Mouse (Mus musculus) MEL (cell line): ENCODE data around the gene Yes1.

Experiments
- CTCF ChIP-seq, 3 experiments: IDR thresholded peaks in 2 of 3; conservative IDR thresholded peaks in 1 of 3; 2 replicates each; pipeline ENCODE4 v1.5.1; 2011 to 2012; ENCODE audit warnings: low read length in 3 of 3, low read depth in 2 of 3, mild to moderate bottlenecking in 2 of 3, improper control_type of control experiment in 1 of 3, inconsistent platforms in 1 of 3, mixed read lengths in 1 of 3, moderate library complexity in 1 of 3; ENCODE audit not compliant: control insufficient read depth in 1 of 3, insufficient read depth in 1 of 3, poor library complexity in 1 of 3, severe bottlenecking in 1 of 3
- E2F4 ChIP-seq: IDR thresholded peaks from 2 replicates; pipeline ENCODE4 v1.6.1; 2011; ENCODE audit warnings: low read depth, low read length, improper control_type of control experiment, borderline replicate concordance
- EP300 ChIP-seq, 2 experiments: IDR thresholded peaks; 2 replicates each; pipeline ENCODE4 v1.6.1; 2011; ENCODE audit warnings: improper control_type of control experiment in 2 of 2, low read length in 2 of 2, low read depth in 1 of 2, mild to moderate bottlenecking in 1 of 2
- GABPA ChIP-seq: IDR thresholded peaks from 2 replicates; pipeline ENCODE4 v1.6.1; 2012; ENCODE audit warnings: low read depth, mild to moderate bottlenecking, inconsistent platforms, low read length, improper control_type of control experiment, moderate library complexity
- GATA1 ChIP-seq: IDR thresholded peaks from 2 replicates; pipeline ENCODE4 v1.6.1; 2011; ENCODE audit warnings: low read depth, low read length, improper control_type of control experiment
- MAX ChIP-seq: IDR thresholded peaks from 2 replicates; pipeline ENCODE4 v1.6.1; 2011; ENCODE audit warnings: low read length, improper control_type of control experiment
- MAZ ChIP-seq: IDR thresholded peaks from 2 replicates; pipeline ENCODE4 v1.6.1; 2012; ENCODE audit warnings: low read depth, mild to moderate bottlenecking, inconsistent platforms, low read length, improper control_type of control experiment
- MXI1 ChIP-seq: IDR thresholded peaks from 2 replicates; pipeline ENCODE4 v1.6.1; 2011; ENCODE audit warnings: mild to moderate bottlenecking, low read depth, low read length, improper control_type of control experiment
- MYC ChIP-seq: IDR thresholded peaks from 2 replicates; pipeline ENCODE4 v1.6.1; 2011; ENCODE audit warnings: low read depth, mild to moderate bottlenecking, low read length, improper control_type of control experiment, moderate library complexity
- POLR2A ChIP-seq, 2 experiments: IDR thresholded peaks; 2 replicates each; pipeline ENCODE4 v1.6.1; 2011 to 2012; ENCODE audit warnings: low read length in 2 of 2, mild to moderate bottlenecking in 2 of 2, control low read depth in 1 of 2, improper control_type of control experiment in 1 of 2, low read depth in 1 of 2, moderate library complexity in 1 of 2; ENCODE audit not compliant: control insufficient read depth in 1 of 2, insufficient read depth in 1 of 2, poor library complexity in 1 of 2
- POLR2AphosphoS2 ChIP-seq: IDR thresholded peaks from 2 replicates; pipeline ENCODE4 v1.6.1; 2011; ENCODE audit warnings: low read length, improper control_type of control experiment
- RCOR1 ChIP-seq: IDR thresholded peaks from 2 replicates; pipeline ENCODE4 v1.6.1; 2012; ENCODE audit warnings: low read depth, mild to moderate bottlenecking, inconsistent platforms, low read length, improper control_type of control experiment
- TAL1 ChIP-seq: IDR thresholded peaks from 2 replicates; pipeline ENCODE4 v1.6.1; 2012; ENCODE audit warnings: mild to moderate bottlenecking, inconsistent platforms, low read length, moderate library complexity, mixed read lengths
- ZC3H11A ChIP-seq: IDR thresholded peaks from 2 replicates; pipeline ENCODE4 v1.6.1; 2012; ENCODE audit warnings: low read depth, mild to moderate bottlenecking, inconsistent platforms, low read length, improper control_type of control experiment

- TF ChIP-seq RCOR1 = no peak
- TF ChIP-seq CTCF (IDR thresholded peaks at IDR 0.05 in 2 of 3, conservative IDR thresholded peaks at IDR 0.05 in 1 of 3; ENCODE audit: control insufficient read depth in 1 of 3, insufficient read depth in 1 of 3, low read depth in 2 of 3, low read length in 3 of 3, poor library complexity in 1 of 3, severe bottlenecking in 1 of 3) = no peak
- no peak for TF ChIP-seq EP300 (IDR thresholded peaks at IDR 0.05; ENCODE audit: low read depth in 1 of 2, low read length in 2 of 2)
- no peak for TF ChIP-seq ZC3H11A
- no peak for TF ChIP-seq GABPA
- TF ChIP-seq MYC = no peak
- TF ChIP-seq MAX = no peak
- TF ChIP-seq POLR2A (IDR thresholded peaks at IDR 0.05; ENCODE audit: control insufficient read depth in 1 of 2, insufficient read depth in 1 of 2, low read depth in 1 of 2, low read length in 2 of 2, poor library complexity in 1 of 2) = no peak
- TF ChIP-seq MXI1 = no peak
- no peak for TF ChIP-seq GATA1
- no peak for TF ChIP-seq TAL1
- no peak for TF ChIP-seq MAZ
- no peak for TF ChIP-seq POLR2AphosphoS2
- no peak for TF ChIP-seq E2F4
Observed at GRCm38 (mm10) chr5:32608516-32608915, 2.5 kb upstream of the Yes1 start.
